Mouse (Mus musculus) mesoderm, embryonic 11.5 days (tissue): ENCODE measurements around the gene Polr1d.

ENCODE experiments used
- DNase-seq: peaks from one replicate; pipeline ENCODE4 v3.0.0-alpha.2; 2012; ENCODE audit warnings: low read depth, low spot score

The Polr1d gene

GRCm38 (mm10) chr5:147135089-147135446 lies 58.2 kb downstream of the Polr1d start:
- DNase-seq = no peak

- no peak for DNase-seq
Observed at GRCm38 (mm10) chr5:147135994-147136393, 59.1 kb downstream of the Polr1d start.

- no peak for DNase-seq
Observed at GRCm38 (mm10) chr5:147147340-147147739, 70.5 kb downstream of the Polr1d start.

GRCm38 (mm10) chr5:147154806-147155371 lies 78.0 kb downstream of the Polr1d start:
- peak; percentile 56 for DNase-seq

- peak; percentile 77 for DNase-seq
Observed at GRCm38 (mm10) chr5:147155449-147156133, 78.7 kb downstream of the Polr1d start.

- no peak for DNase-seq
Observed at GRCm38 (mm10) chr5:147156376-147156775, 79.5 kb downstream of the Polr1d start.

GRCm38 (mm10) chr5:147157441-147157840 lies 80.6 kb downstream of the Polr1d start:
- no peak for DNase-seq

- DNase-seq = no peak
Observed at GRCm38 (mm10) chr5:147159320-147159719, 82.5 kb downstream of the Polr1d start.

- DNase-seq = no peak
Observed at GRCm38 (mm10) chr5:147159792-147160191, 82.9 kb downstream of the Polr1d start.
